Mouse (Mus musculus) c-Kit-positive CD71-positive TER-119-positive erythroid progenitor cells, embryonic 14.5 days (primary cell): ENCODE measurements around the gene Slc4a3.

Source experiments
- DNase-seq: peaks from one replicate; pipeline ENCODE4 v3.0.0-alpha.2; 2013; ENCODE audit warnings: low spot score

The Slc4a3 gene

GRCm38 (mm10) chr1:75560206-75560913 lies 14.3 kb downstream of the Slc4a3 start:
- no peak for DNase-seq

DNA sequence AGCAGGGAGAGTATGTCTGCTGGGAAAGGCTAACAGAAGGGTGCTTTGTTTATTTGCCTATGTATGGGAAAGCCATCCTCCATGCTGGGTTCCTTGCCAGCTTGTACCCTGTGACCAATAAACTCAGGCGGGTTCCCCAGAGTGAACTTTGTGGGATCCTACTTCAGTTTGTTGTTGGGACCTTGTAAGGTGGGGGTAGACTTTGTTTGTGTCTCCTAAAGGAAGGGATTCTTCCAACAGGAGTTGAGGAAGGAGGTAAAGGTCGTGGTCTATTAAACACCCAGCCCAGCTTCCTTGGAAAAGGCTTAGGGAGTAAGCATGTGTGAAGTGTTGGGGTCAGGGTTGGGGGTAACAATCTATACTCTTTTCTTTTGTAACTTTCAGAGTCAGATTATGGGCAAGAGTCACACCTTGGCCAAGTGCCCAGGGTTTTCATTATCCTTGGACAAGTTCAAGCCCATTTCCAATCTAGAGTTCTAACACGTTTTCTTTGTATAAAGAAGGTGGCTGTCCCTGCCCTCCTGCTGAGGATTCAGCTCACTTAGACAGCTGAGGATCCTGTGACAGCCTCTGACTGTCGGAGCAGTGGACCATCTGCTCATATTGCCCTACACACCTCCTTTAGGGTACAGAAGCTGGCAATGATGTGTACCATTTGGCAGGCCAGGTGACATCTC lies 15.3 kb downstream of the Slc4a3 start:
- no peak for DNase-seq

DNA sequence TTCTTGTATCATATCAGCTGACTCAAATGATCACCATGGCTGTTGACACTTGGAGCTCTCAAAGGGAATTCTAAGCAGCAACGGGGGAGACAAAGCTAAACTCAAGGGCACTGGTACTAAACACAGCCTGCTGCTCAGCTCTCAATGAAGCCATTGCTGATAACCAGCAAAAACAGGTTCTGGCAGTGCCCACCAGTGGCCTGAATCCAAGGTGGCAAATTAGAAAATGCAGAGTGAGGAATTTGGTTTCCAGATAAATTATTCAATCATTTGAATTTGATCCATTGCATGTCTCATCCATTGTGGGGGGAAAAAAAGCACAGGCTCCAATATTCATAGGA lies 15.8 kb downstream of the Slc4a3 start:
- no peak for DNase-seq

DNA sequence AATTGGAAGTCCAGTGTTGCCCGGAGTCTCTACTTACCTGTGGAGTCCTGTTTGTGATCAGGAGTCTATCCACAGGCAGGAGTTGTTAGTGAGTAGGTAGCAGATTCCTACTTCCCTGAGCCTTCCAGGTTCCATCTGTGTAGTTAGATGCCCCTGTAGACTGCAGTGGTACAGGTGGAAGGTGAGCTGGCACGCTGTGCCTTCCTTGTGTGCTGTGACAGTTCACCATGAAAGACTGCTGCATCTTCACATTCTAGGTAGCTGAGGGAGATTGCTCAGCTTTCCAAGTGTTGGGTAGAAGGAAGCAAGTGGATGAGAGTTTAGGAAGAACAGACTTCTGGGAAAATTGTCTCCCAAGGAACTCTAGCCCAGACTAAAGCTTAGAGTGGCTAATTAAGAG lies 18.0 kb downstream of the Slc4a3 start:
- DNase-seq = no peak

- DNase-seq = no peak
Observed at GRCm38 (mm10) chr1:75564916-75565315, 18.9 kb downstream of the Slc4a3 start.

GRCm38 (mm10) chr1:75565616-75566015 lies 19.6 kb downstream of the Slc4a3 start:
- no peak for DNase-seq

DNA sequence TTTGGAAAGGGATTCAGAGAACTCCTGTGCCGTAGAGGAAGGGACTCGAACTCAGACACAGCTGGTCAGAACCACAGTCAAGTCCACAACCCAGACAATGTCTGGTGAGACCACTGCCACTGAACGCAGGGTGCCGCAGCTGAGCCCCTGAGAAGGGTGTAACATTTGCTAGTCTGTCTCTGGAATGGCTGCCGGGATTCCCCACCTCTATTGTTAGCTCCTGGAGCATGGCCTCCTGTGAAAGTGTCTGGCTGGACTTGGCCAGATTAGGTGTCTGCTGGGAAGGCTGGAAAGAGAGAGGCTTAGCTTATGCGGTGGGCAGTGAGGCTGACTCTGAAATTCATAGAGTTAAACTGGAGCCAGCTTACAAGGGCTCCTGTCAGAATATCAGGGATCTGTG lies 24.3 kb downstream of the Slc4a3 start:
- DNase-seq = no peak

GRCm38 (mm10) chr1:75572776-75573175 lies 26.7 kb downstream of the Slc4a3 start:
- DNase-seq = no peak

DNA sequence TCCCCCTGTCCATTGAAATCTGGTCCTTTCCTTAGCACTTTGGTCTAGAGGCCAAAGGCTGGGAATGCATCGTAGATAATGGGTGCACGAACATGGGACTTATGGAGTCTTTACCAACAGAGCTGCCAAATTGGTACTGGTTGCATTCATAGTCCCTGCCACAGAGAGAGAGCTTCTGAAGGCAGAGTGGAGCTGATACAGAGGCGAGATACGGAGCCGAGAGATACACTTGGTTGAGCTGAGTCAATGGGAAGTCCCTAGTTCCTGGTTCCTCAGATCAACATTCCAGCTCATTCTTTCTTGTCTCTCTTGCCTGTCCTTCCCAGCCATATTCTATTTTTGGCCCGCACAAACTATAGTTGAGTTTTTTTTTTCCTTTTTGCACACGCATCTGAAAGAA lies 27.6 kb downstream of the Slc4a3 start:
- DNase-seq = no peak

DNA sequence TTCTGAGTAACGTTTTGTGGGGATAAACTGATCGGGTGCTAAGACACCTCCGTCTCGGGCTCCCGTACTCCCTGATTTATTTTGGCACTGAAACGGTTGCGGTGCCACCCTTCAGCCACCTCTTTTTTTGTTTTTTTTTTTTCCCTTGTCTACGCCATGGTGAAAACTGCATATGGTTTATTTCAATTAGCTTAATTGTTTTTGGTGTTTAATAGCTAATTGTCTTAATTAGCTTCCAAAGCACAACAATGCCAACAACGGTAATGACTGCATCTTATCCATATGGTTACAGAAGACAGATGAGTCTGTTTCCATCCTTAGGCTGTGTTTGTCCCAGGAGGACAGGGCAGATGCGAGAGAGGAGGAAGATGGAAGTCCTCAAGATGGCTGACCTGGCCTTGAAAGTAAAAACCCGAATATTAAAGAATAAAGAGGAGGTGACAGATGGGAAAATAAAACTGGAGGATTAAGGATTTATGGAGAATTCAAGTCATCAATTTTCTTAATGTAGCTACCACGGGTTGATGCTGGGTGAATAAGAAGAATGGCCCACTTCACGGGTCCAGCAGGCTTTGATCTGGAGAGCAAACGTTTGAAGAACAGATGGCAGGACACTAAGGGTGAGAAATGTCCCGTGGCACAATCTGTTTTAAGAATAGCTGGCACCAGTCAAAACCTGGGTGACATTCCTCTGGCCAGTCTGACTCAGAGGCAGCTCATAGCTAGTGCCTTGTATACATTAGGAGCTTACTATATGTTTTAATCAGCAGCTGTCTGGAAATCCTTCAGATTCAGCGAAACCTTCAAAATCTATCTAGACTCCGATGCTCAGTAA lies 28.6 kb downstream of the Slc4a3 start:
- DNase-seq = no peak

GRCm38 (mm10) chr1:75581936-75582624 lies 36.0 kb downstream of the Slc4a3 start:
- no peak for DNase-seq

DNA sequence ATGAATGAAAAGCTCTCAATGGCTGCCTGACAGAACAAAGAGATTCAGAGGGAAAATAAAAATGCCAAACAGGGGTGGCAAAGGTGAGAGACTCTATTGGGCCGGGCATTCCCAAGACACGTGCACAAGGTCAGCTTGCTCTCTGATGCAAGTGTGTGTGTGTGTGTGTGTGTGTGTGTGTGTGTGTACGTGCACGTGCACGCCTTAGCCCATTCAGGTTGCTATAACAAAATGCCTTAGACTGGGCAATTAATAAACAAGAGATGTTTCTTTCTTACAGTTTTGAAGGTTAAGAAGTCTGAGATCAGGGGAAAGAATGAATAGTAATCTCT lies 36.5 kb downstream of the Slc4a3 start:
- DNase-seq = no peak

- DNase-seq = no peak
Observed at GRCm38 (mm10) chr1:75583034-75583433, 37.0 kb downstream of the Slc4a3 start.

DNA sequence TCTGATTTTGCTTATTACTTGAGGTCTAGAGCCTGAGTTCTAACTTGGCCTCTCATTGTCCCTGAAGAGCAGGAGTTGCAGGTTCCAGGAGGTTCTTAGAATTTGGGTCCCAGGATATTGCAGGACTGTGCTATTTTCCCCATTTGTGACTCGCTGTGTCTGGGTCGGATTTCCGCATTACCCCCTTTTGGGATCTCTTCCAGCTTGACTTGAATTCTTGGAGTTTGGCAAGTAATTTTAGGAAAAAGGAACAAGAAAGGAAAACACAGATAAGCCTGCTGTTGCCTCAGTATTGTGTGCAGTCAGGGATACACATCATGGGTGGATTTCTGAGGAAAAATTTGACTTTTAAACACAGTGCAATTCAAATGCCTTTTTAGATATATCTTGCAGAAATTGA lies 40.7 kb downstream of the Slc4a3 start:
- no peak for DNase-seq

DNA sequence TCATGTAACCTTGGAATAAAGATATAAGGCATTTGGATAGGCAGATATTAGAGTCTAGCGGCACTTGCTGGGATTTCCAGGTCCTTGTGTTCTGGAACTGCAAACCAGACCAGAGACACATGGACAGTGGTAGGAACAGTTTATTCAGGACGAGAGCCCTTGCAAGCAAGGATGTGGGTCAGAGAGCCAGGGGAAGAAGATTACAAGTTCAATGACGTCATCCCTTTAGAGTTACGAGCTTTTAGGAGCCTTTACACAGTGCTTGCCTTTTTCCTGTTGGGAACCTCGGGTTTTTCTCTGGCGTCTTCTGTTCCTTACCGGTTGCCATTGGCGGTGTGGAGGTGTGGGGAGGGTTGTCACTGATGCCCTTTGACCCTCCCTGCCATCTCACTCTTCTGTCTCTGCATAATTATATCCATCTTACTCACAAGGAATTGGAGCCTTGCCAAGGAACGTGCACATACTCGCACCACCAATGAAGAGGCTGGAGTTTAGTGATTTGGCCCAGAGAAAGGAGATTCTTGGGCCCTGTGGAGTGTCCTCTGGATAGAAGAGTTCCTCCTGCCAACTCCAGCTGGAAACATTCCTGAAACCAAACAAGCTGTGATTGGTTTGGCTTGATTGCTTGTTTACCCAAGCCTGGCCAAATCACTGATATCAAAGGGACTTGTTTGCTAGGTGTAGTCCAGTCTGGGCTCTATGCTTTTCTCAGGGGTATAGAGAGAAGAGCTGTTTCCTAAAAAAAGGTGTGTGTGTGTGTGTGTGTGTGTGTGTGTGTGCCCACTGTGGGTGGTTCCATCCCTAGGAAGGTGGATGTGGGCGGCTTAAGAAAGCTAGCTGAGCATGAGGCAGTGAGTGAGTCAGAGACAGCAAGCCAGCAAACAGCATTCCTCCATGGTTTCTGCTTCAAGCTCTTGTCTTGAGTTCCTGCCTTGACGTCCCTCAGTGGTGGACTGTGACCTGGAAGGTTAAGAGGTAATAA lies 42.0 kb downstream of the Slc4a3 start:
- DNase-seq = no peak

GRCm38 (mm10) chr1:75588874-75589273 lies 42.8 kb downstream of the Slc4a3 start:
- DNase-seq = no peak

- no peak for DNase-seq
Observed at GRCm38 (mm10) chr1:75589983-75590382, 43.9 kb downstream of the Slc4a3 start.

GRCm38 (mm10) chr1:75593956-75594355 lies 47.9 kb downstream of the Slc4a3 start:
- DNase-seq = no peak

DNA sequence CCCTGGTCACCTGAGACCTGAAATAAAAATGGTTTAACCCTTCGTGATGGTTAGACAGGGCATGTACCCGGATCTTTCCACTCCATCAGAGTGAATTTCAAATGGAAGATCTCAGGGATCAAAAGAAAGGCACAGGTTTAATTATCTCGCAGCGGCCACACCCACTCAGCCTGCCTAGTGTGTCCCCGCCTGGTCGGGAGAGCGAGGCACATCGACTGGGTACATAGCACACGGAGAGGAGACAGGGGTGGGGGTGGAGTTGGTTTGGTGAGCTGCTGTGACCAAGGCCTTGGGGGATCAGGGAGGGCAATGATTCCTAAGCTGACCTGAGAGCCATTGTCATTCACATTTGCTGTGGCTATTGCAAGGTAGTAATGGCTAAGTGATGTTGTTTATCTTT lies 48.8 kb downstream of the Slc4a3 start:
- DNase-seq = no peak

DNA sequence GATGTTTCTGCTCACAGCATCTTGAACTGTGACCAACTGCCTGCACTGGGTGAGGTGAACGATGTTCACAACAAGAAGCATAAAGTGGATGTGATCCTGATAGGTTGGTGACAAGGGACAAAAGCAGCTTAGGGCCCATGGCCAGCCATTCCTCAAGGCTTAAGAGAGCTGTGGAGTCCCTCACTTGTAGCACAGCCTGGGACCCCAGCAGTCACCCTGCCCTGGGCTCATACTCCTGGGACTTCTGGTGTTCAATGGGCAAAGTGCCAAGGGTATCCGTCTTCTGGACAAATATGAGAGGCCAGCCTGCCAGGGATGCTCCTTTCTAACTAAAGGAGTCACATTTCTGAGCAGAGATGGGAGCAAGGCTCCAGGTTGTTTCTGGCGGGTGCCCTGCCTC lies 49.9 kb downstream of the Slc4a3 start:
- no peak for DNase-seq

- no peak for DNase-seq
Observed at GRCm38 (mm10) chr1:75596906-75597305, 50.8 kb downstream of the Slc4a3 start.
